Comparison of ENCODE assay signal across 8 mouse cellular contexts in genomic region chr11:30985877-30986624, GRCm38 (mm10). TPM values are rescaled to one million over a fixed set of nuclear protein-coding genes. Genes with fewer than 3 reads are reported as not detected.
DNase-seq lines count a peak whose midpoint lies in the region; ATAC-seq and TF ChIP-seq lines count a peak whose summit lies in the region.

Gene Chac2 (minus strand): TSS chr11:30986350.

- peak within 1 kb of the TSS; percentile 70 for H3K9ac ChIP-seq in forebrain, embryonic 12.5 days
- peak within 1 kb of the TSS; percentile 78 for H3K9ac ChIP-seq in heart, postnatal 0 days (replicated peaks; ENCODE audit: low read depth, low read length)
- peak within 1 kb of the TSS; percentile 85 for H3K9ac ChIP-seq in liver, embryonic 16.5 days (ENCODE audit: low read depth, low read length)
- peak within 1 kb of the TSS; percentile 80 for H3K9ac ChIP-seq in neural tube, embryonic 13.5 days

- no peaks in the 10 kb centered on the region for H3K27me3 ChIP-seq in E14TG2a.4 (ENCODE audit: insufficient read depth, low read length)
- H3K27me3 ChIP-seq in forebrain, embryonic 12.5 days = no peaks in the 10 kb centered on the region
- H3K27me3 ChIP-seq in heart, postnatal 0 days (ENCODE audit: control insufficient read depth, insufficient read depth, low read length) = no peaks in the 10 kb centered on the region
- H3K27me3 ChIP-seq in liver, embryonic 16.5 days (ENCODE audit: control insufficient read depth, insufficient read depth, low read depth, low read length) = no peaks in the 10 kb centered on the region
- H3K27me3 ChIP-seq in neural tube, embryonic 13.5 days = no peaks in the 10 kb centered on the region
- no peaks in the 10 kb centered on the region for H3K27me3 ChIP-seq in testis, adult 2 months (ENCODE audit: control insufficient read depth, insufficient read depth, low read length)

- TF ChIP-seq CTCF in E14TG2a.4 (conservative IDR thresholded peaks at IDR 0.05; ENCODE audit: low read length) = no peak
- TF ChIP-seq CTCF in heart, postnatal 0 days (IDR thresholded peaks at IDR 0.05; ENCODE audit: low read depth) = no peak
- no peak for TF ChIP-seq CTCF in testis, adult 2 months (IDR thresholded peaks at IDR 0.05; ENCODE audit: control insufficient read depth, insufficient read depth, insufficient replicate concordance, low read depth, low read length)

- peak; percentile 99 for ATAC-seq in forebrain, embryonic 12.5 days (ENCODE audit: low FRiP score)
- peak; percentile 97 for ATAC-seq in heart, postnatal 0 days (ENCODE audit: insufficient read depth, low read depth)
- ATAC-seq in liver, embryonic 16.5 days (ENCODE audit: low read depth) = peak; percentile 99
- ATAC-seq in neural tube, embryonic 13.5 days (ENCODE audit: low read depth) = peak; percentile 100

- H3K4me3 ChIP-seq in E14TG2a.4 (replicated peaks; ENCODE audit: low read length) = peak within 1 kb of the TSS; percentile 87
- H3K4me3 ChIP-seq in forebrain, embryonic 12.5 days (replicated peaks) = peak within 1 kb of the TSS; percentile 59
- peak within 1 kb of the TSS; percentile 63 for H3K4me3 ChIP-seq in heart, postnatal 0 days (ENCODE audit: low read depth, low read length)
- peak within 1 kb of the TSS; percentile 76 for H3K4me3 ChIP-seq in liver, embryonic 16.5 days (ENCODE audit: low read depth, low read length)
- peak within 1 kb of the TSS; percentile 61 for H3K4me3 ChIP-seq in neural tube, embryonic 13.5 days
- peak within 1 kb of the TSS; percentile 96 for H3K4me3 ChIP-seq in testis, adult 2 months (ENCODE audit: control insufficient read depth, low read depth, low read length)

- peak; percentile 68; the same call in 1 of the 2 replicates for TF ChIP-seq POLR2A in testis, adult 2 months (IDR thresholded peaks at IDR 0.05; ENCODE audit: control insufficient read depth, low read depth, low read length)

- H3K4me2 ChIP-seq in forebrain, embryonic 12.5 days = peak within 1 kb of the TSS; percentile 79
- peak within 1 kb of the TSS; percentile 79 for H3K4me2 ChIP-seq in heart, postnatal 0 days (ENCODE audit: low read depth, low read length)
- H3K4me2 ChIP-seq in liver, embryonic 16.5 days (ENCODE audit: low read depth, low read length) = peak within 1 kb of the TSS; percentile 74
- H3K4me2 ChIP-seq in neural tube, embryonic 13.5 days = peak within 1 kb of the TSS; percentile 74

- 2% methylated on average over 22 of the region's 22 CpGs for WGBS in forebrain, embryonic 12.5 days
- WGBS in heart, postnatal 0 days = under 1% methylated on average over 22 of the region's 22 CpGs
- under 1% methylated on average over 22 of the region's 22 CpGs for WGBS in liver, embryonic 16.5 days (ENCODE audit: insufficient replicate concordance)
- 2% methylated on average over 22 of the region's 22 CpGs for WGBS in neural tube, embryonic 13.5 days

- no peak for TF ChIP-seq EP300 in heart, postnatal 0 days (IDR thresholded peaks at IDR 0.05; ENCODE audit: low read depth)

- H3K36me3 ChIP-seq in E14TG2a.4 (ENCODE audit: insufficient read depth, low read length) = no peaks in the 10 kb centered on the region
- H3K36me3 ChIP-seq in forebrain, embryonic 12.5 days (replicated peaks) = no peaks in the 10 kb centered on the region
- no peaks in the 10 kb centered on the region for H3K36me3 ChIP-seq in heart, postnatal 0 days (replicated peaks; ENCODE audit: control insufficient read depth, insufficient read depth, low read length)
- H3K36me3 ChIP-seq in liver, embryonic 16.5 days (ENCODE audit: control insufficient read depth, insufficient read depth) = peaks cover 9% of the 10 kb centered on the region
- H3K36me3 ChIP-seq in neural tube, embryonic 13.5 days = no peaks in the 10 kb centered on the region
- H3K36me3 ChIP-seq in testis, adult 2 months (ENCODE audit: control insufficient read depth, insufficient read depth, low read length) = no peaks in the 10 kb centered on the region

- peaks cover 17% of the 10 kb centered on the region for H3K4me1 ChIP-seq in E14TG2a.4 (replicated peaks; ENCODE audit: low read depth, low read length)
- peaks cover 6% of the 10 kb centered on the region for H3K4me1 ChIP-seq in forebrain, embryonic 12.5 days
- peaks cover 3% of the 10 kb centered on the region; the same call in 1 of the 2 replicates for H3K4me1 ChIP-seq in heart, postnatal 0 days (ENCODE audit: control insufficient read depth, insufficient read depth)
- peaks cover 5% of the 10 kb centered on the region for H3K4me1 ChIP-seq in liver, embryonic 16.5 days (ENCODE audit: control insufficient read depth, low read depth, low read length)
- H3K4me1 ChIP-seq in neural tube, embryonic 13.5 days (replicated peaks) = peaks cover 14% of the 10 kb centered on the region
- peaks cover 3% of the 10 kb centered on the region for H3K4me1 ChIP-seq in testis, adult 2 months (ENCODE audit: control insufficient read depth, insufficient read depth, low read length)

- DNase-seq in c-Kit-positive CD71-positive TER-119-positive erythroid progenitor cells, embryonic 14.5 days (ENCODE audit: low spot score) = peak; percentile 86
- DNase-seq in heart, postnatal 0 days (ENCODE audit: low spot score) = peak; percentile 98
- DNase-seq in kidney, postnatal 4 days = peak; percentile 91 to 95

- H3K9me3 ChIP-seq in E14TG2a.4 (ENCODE audit: low read length) = no peaks in the 10 kb centered on the region
- H3K9me3 ChIP-seq in forebrain, embryonic 12.5 days = no peaks in the 10 kb centered on the region
- H3K9me3 ChIP-seq in heart, postnatal 0 days (replicated peaks; ENCODE audit: control insufficient read depth, low read length) = no peaks in the 10 kb centered on the region
- H3K9me3 ChIP-seq in liver, embryonic 16.5 days (replicated peaks; ENCODE audit: control insufficient read depth, low read length) = no peaks in the 10 kb centered on the region
- H3K9me3 ChIP-seq in neural tube, embryonic 13.5 days = no peaks in the 10 kb centered on the region

- H3K27ac ChIP-seq in forebrain, embryonic 12.5 days = peak within 1 kb of the TSS; percentile 65
- H3K27ac ChIP-seq in heart, postnatal 0 days (ENCODE audit: low read depth) = peak within 1 kb of the TSS; percentile 89
- H3K27ac ChIP-seq in liver, embryonic 16.5 days (ENCODE audit: low read length) = peak within 1 kb of the TSS; percentile 87
- H3K27ac ChIP-seq in neural tube, embryonic 13.5 days (replicated peaks) = peak within 1 kb of the TSS; percentile 62
- H3K27ac ChIP-seq in testis, adult 2 months (ENCODE audit: control insufficient read depth, insufficient read depth, low read depth, low read length) = peak within 1 kb of the TSS; percentile 83

RNA-seq across cellular contexts. Expression of gene Chac2, which starts in this region (rescaled TPM):
- polyA plus RNA-seq in forebrain, embryonic 12.5 days (2016; fragmentation: Nextera tagmentation; extraction: Ambion mirVana) = 17.6 and 18.6 TPM in 2 replicates
- total RNA-seq in heart, postnatal 0 days (2014; rRNA removed; ENCODE audit: low replicate concordance) = 5.9 and 8.4 TPM in 2 replicates
- 15.1 and 17.7 TPM in 2 replicates for polyA plus RNA-seq in heart, postnatal 0 days (2015; fragmentation: Nextera tagmentation; extraction: Ambion mirVana)
- polyA plus RNA-seq in liver, embryonic 16.5 days (2015; fragmentation: Nextera tagmentation; extraction: Ambion mirVana) = 104 and 118 TPM in 2 replicates
- polyA plus RNA-seq in neural tube, embryonic 13.5 days (2015; fragmentation: Nextera tagmentation; extraction: Ambion mirVana) = 25.7 and 31.0 TPM in 2 replicates
- polyA plus RNA-seq in testis, adult 2 months (2012; rRNA removed) = 1.6 and 1.9 TPM in 2 replicates

Comparison
In these comparisons a context has a peak if more than half of its experiments do, and no peak if none do; other contexts are left out.
1. Peak in every context shown above with its lines: DNase-seq, ATAC-seq, H3K4me3 ChIP-seq and H3K27ac ChIP-seq.